In the genomic region with DNA sequence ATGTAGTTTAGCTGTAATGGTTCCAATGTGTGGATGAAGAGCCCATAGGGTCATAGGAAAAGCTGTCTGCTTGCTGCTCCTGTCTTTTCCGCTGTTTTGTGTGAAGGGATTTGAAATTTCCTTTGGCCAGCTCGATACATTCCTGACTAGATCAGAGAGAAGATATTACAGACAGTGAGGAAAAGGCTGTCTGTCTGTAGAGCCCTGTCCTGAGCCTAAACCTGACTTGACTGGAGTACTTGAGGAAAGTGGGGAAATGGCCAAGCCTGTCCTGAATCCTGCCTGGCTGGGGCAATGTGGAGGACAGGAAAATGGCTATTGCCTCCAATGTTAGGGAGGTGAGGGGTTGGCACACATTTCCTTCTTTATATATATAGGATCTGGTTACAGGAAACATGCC, we compare ENCODE assay signal across 20 mouse cellular contexts.
A peak's percentile ranks its signal among the peaks of the same experiment; 100 is the strongest.
DNase-seq lines count a peak whose midpoint lies in the region; ATAC-seq lines count a peak whose summit lies in the region.
"Had no signal": no experiment of that assay in that cellular context is flagged by ENCODE, and none has a peak within 500 bp of the region (broad histone marks: within the 10 kb centered on the region; RNA-seq: fewer than 3 reads in every experiment).

No protein-coding gene starts in this region.

- H3K36me3 ChIP-seq in heart, embryonic 13.5 days: no peaks in the 10 kb centered on the region
- H3K36me3 ChIP-seq in kidney, embryonic 16.5 days (ENCODE audit: insufficient read depth, low read length): no peaks in the 10 kb centered on the region
- no peaks in the 10 kb centered on the region for H3K36me3 ChIP-seq in limb, embryonic 15.5 days
- H3K36me3 ChIP-seq: G1E; hindbrain, embryonic 15.5 days; liver, embryonic 12.5 days; lung, embryonic 15.5 days; stomach, embryonic 15.5 days had no signal

- 52% methylated on average over 2 of the region's 2 CpGs for WGBS in heart, embryonic 13.5 days
- WGBS in kidney, embryonic 16.5 days: 65% methylated on average over 2 of the region's 2 CpGs
- 59% methylated on average over 2 of the region's 2 CpGs for WGBS in limb, embryonic 15.5 days

- no peak overlapping the region for H3K4me3 ChIP-seq in heart, embryonic 13.5 days
- no peak overlapping the region for H3K4me3 ChIP-seq in kidney, embryonic 16.5 days (ENCODE audit: low read length)
- no peak overlapping the region for H3K4me3 ChIP-seq in limb, embryonic 15.5 days
- H3K4me3 ChIP-seq: forebrain, embryonic 13.5 days; hindbrain, embryonic 15.5 days; liver, embryonic 12.5 days; lung, embryonic 15.5 days; stomach, embryonic 15.5 days had no signal

- no peak overlapping the region for H3K9ac ChIP-seq in heart, embryonic 13.5 days
- H3K9ac ChIP-seq in kidney, embryonic 16.5 days (replicated peaks; ENCODE audit: low read length): no peak overlapping the region
- H3K9ac ChIP-seq in limb, embryonic 15.5 days: no peak overlapping the region
- H3K9ac ChIP-seq: forebrain, embryonic 13.5 days; hindbrain, embryonic 15.5 days; liver, embryonic 12.5 days; lung, embryonic 15.5 days; stomach, embryonic 15.5 days had no signal

- H3K27me3 ChIP-seq in heart, embryonic 13.5 days (replicated peaks): no peaks in the 10 kb centered on the region
- no peaks in the 10 kb centered on the region for H3K27me3 ChIP-seq in kidney, embryonic 16.5 days (ENCODE audit: insufficient read depth, low read length)
- H3K27me3 ChIP-seq in limb, embryonic 15.5 days: no peaks in the 10 kb centered on the region
- H3K27me3 ChIP-seq: forebrain, embryonic 13.5 days; hindbrain, embryonic 15.5 days; liver, embryonic 12.5 days; lung, embryonic 15.5 days; stomach, embryonic 15.5 days had no signal

- no peak for ATAC-seq in heart, embryonic 13.5 days (ENCODE audit: extremely low read depth, insufficient number of reproducible peaks, low FRiP score, low TSS enrichment)
- ATAC-seq in kidney, embryonic 16.5 days (ENCODE audit: low FRiP score, low TSS enrichment): no peak
- no peak for ATAC-seq in limb, embryonic 15.5 days (ENCODE audit: insufficient number of reproducible peaks, low FRiP score, low TSS enrichment, low read depth)
- ATAC-seq: forebrain, embryonic 13.5 days; liver, embryonic 12.5 days had no signal

- peaks cover 7% of the 10 kb centered on the region for H3K4me1 ChIP-seq in heart, embryonic 13.5 days
- H3K4me1 ChIP-seq in kidney, embryonic 16.5 days (ENCODE audit: insufficient read depth, low read length): peaks cover 6% of the 10 kb centered on the region; the same call in 1 of the 2 replicates
- peaks cover 3% of the 10 kb centered on the region; the same call in 1 of the 2 replicates for H3K4me1 ChIP-seq in limb, embryonic 15.5 days
- H3K4me1 ChIP-seq: forebrain, embryonic 13.5 days; hindbrain, embryonic 15.5 days; liver, embryonic 12.5 days; lung, embryonic 15.5 days; stomach, embryonic 15.5 days had no signal

- no peak overlapping the region for H3K4me2 ChIP-seq in heart, embryonic 13.5 days
- H3K4me2 ChIP-seq in kidney, embryonic 16.5 days (replicated peaks; ENCODE audit: low read depth, low read length): no peak overlapping the region
- H3K4me2 ChIP-seq in limb, embryonic 15.5 days: no peak overlapping the region
- H3K4me2 ChIP-seq: forebrain, embryonic 13.5 days; hindbrain, embryonic 15.5 days; liver, embryonic 12.5 days; lung, embryonic 15.5 days; stomach, embryonic 15.5 days had no signal

- DNase-seq in heart, adult 18-20 months: no peak
- DNase-seq in lung, postnatal 36 days: peak; percentile 7
- no peak for DNase-seq in lung, postnatal 10 days
- no peak for DNase-seq in thymus, postnatal 4 days
- DNase-seq in urinary bladder, adult 18-20 months (ENCODE audit: low spot score in 2 of 2): no peak
- DNase-seq: cerebellum, adult 18-20 months; cerebellum, postnatal 36 days; gastrocnemius, postnatal 14 days; heart, postnatal 14 days; right cerebral cortex, postnatal 25 days; thymus, adult 2 months had no signal

- peak overlapping the region; percentile 40; the same call in 1 of the 2 replicates for H3K27ac ChIP-seq in heart, embryonic 13.5 days (replicated peaks)
- H3K27ac ChIP-seq in kidney, embryonic 16.5 days (ENCODE audit: low read length): peak overlapping the region; percentile 53; the same call in 1 of the 2 replicates
- 0 out of 2 replicates have a peak overlapping the region, but pooled peaks have one; percentile 54 for H3K27ac ChIP-seq in limb, embryonic 15.5 days
- H3K27ac ChIP-seq: forebrain, embryonic 13.5 days; hindbrain, embryonic 15.5 days; liver, embryonic 12.5 days; lung, embryonic 15.5 days; stomach, embryonic 15.5 days had no signal

- no peaks in the 10 kb centered on the region for H3K9me3 ChIP-seq in heart, embryonic 13.5 days
- no peaks in the 10 kb centered on the region for H3K9me3 ChIP-seq in kidney, embryonic 16.5 days (ENCODE audit: low read length)
- no peaks in the 10 kb centered on the region for H3K9me3 ChIP-seq in limb, embryonic 15.5 days
- H3K9me3 ChIP-seq: forebrain, embryonic 13.5 days; hindbrain, embryonic 15.5 days; liver, embryonic 12.5 days; lung, embryonic 15.5 days; stomach, embryonic 15.5 days had no signal
